Mouse (Mus musculus) A20 (cell line): ENCODE data around the gene Pik3c2g.

ENCODE experiments used
- DNase-seq: peaks from one replicate; pipeline ENCODE4 v3.0.0-alpha.2; 2011; ENCODE audit warnings: low read depth, low spot score

The Pik3c2g gene

GRCm38 (mm10) chr6:139841272-139841671 lies 254.3 kb downstream of the Pik3c2g start:
- DNase-seq = no peak

DNA sequence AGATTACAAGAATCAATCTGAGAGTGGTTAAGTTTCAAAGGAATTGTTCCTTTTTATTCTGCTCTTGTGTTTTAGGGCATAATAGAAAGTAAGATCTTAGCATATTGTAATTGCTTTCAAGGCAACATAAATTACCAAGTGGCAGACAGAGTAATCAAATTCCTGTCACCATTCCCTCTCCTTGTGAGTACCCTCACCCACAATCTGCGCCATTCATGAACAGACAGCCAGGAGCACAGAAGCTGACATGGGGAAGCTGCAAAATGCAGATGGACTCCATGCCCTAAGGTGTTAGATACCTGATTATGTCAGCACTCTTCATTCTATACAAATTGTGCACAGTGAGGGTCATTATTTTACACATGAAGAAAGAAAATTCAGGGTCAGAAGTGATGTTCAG lies 255.6 kb downstream of the Pik3c2g start:
- no peak for DNase-seq

GRCm38 (mm10) chr6:139843531-139843930 lies 256.5 kb downstream of the Pik3c2g start:
- DNase-seq = no peak

- DNase-seq = no peak
Measured at GRCm38 (mm10) chr6:139846889-139847544, 260.0 kb downstream of the Pik3c2g start.

DNA sequence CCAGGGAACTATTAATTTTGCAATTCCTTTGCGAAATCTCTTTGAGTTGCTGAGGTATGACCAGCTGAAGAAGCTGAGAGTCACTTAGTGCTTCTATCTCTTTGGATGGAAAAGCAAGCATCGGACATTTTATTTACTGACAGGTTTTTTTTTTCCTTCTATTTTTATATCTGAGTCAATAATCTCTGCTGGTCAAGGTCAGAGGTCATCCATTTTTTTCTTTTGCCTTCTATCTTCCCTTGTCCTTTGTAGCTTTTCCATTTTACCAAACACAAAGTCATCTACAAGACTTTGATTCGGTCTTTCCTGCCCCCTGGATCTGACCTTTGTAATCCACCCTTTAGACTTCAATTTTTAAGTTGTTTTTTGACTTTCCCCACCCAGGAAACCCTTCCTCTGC lies 262.9 kb downstream of the Pik3c2g start:
- no peak for DNase-seq

- no peak for DNase-seq
Measured at GRCm38 (mm10) chr6:139851705-139852603, 264.9 kb downstream of the Pik3c2g start.

- no peak for DNase-seq
Measured at GRCm38 (mm10) chr6:139852836-139853235, 265.8 kb downstream of the Pik3c2g start.

DNA sequence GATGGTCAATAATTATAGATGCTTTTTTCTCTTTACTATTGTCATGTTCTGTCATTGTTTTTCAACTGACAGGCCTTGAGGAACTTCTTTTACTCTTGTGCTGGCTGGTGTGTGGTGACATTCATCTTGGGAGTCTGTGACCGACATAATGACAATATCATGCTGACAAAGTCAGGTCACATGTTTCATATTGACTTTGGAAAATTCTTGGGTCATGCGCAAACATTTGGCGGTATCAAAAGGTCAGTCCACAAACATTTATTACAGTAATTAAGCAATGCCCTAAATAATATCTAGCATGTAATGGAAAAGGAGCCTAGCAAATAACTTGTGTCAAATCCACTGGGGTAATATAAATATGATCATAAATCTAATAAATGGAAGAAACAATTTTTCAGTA lies 273.1 kb downstream of the Pik3c2g start:
- DNase-seq = no peak

- no peak for DNase-seq
Measured at GRCm38 (mm10) chr6:139861534-139861933, 274.5 kb downstream of the Pik3c2g start.

DNA sequence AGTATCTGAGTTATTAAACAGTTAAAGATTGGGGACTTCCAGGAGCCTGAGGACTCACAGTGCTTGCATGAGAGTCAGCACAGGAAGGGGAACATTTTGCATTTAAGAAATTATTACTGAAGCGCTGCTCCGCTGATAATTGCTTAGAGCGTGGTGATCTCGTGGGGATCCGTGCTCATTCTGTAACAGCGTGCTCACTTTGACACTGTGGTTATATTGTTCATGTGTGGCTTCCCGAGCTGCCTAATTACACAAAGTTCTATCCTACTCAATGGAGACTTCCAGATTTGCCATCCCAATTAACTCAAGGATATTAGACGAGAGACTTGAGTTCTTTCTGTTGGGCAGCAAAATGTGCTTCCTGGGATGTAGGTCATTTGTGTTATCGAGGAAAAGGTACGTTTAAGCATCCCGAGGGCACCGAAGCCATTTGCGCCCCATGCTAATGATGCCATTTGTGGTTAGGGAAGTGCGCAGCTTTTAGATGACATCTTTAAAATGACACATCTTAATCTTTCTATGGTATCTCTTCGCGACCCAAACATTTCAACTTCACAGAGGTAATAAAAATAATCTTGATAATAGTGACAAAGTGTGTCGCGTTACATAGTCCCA lies 278.1 kb downstream of the Pik3c2g start:
- DNase-seq = no peak

- DNase-seq = no peak
Measured at GRCm38 (mm10) chr6:139874418-139875176, 287.6 kb downstream of the Pik3c2g start.

DNA sequence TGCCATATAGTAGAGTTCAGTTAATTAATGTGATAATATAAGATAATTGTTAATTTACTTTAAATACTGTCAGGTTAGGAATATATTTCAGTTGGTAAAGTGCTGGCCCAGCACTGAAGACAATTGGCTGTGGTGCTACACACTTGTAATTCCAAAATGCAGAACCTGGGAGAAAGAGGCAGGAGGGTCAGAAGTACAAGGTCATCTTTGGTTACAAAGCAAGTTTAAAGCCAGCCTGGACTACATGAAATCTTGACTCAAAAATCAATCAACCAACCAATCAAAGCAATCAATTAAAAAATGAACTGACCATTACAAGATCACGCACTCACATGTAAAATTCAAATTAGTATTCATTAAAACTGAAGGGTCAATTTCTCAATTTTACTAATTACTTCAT lies 289.7 kb downstream of the Pik3c2g start:
- no peak for DNase-seq

DNA sequence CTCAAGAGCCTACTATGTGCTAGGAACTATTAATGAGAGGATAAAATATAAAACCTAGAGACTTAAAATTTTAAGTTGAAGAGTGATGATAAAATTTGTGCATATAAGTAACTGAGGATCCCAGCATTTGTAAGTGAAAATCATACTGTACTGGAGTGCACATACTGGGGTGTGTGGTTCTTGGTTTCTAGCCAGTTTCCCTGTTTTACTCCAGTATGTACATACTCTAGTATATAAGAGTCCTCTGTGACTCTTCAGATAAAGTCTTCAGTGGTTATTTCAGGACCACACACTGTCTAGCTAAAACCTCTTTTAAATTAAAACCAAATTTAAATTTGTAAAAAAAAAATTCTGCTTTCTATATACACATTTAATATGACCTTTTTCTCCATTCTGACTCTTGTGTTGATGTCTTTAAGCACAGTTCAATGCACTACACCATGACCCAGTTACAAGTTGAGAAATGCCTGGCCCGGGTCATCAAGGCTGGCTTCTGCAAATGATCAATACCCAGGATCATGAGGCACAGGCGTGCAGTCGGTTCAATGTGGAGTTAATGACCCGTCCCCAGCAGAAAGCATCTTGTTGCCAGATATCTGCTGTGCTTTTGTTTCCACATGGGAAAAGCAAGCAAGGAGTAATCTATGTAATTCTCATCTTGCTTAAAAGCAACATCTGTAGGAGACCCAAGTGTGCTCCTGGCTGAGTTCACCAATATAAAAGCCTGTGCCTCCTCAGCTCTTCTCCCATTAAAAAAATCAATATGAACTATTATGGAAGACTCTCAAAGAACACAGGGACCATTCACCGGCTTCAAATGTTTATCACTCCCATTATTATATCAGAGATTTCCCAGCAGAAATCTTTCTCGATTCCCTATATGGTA lies 290.7 kb downstream of the Pik3c2g start:
- no peak for DNase-seq

GRCm38 (mm10) chr6:139878362-139878696 lies 291.3 kb downstream of the Pik3c2g start:
- no peak for DNase-seq

GRCm38 (mm10) chr6:139882076-139882475 lies 295.1 kb downstream of the Pik3c2g start:
- no peak for DNase-seq

DNA sequence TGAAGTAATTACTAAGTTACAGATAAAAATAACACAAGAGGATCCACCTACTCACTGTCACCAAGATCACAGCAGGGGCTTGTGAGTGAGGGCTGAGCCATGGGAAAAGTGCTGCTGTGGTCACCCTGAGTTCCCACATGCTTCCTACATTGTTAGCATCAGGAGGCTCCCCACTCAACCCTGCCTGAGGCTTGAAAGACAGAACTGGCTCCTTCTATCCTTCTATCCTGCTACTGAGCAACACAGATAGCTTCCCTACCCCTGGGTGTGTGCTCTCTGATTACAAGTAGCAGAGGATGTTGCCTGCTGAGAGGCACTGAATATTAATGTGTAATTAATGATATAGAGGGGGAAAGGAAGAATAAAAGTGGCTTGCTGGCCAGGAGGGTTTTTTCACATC lies 300.2 kb downstream of the Pik3c2g start:
- DNase-seq = no peak

DNA sequence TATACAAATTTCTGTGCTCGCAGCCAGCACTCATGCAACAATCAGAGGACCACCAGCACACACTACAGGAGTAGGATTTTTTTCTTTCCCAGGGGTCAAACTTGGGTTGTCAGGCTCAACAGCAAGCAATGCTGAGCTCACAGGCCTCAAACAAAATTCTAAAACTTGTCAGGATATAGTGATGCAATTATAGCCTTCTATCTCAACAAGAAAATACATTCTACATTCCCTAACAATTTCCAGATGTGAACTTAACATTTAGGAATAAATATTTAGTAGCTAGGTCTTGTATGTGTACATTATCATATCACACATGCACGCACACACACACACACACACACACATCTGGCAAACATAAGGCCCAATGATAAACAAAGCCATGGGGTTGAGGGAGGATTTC lies 308.6 kb downstream of the Pik3c2g start:
- DNase-seq = no peak

DNA sequence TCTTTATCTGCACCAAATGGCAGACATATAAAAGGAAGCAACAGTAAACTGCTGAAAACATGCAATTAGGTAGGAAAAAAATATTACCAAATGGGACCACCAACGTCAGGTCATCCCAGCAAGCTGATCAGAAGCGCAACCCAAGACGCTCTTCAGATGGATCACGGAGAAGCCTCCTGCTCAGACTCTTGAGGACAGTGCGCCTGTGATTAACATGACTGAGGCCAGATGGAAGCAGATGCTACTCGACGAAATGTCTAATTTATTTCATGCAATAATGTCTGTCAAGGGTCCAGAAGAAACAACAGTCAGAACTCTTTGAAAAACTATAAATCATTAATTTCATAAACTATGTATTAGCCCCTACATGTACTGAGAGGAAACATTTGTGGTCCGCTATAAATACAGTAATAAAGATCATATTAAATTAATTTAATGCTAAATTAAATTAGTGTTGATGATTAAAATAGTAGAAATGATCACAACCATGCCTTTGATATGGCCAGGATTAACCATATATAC lies 312.7 kb downstream of the Pik3c2g start:
- DNase-seq = no peak

DNA sequence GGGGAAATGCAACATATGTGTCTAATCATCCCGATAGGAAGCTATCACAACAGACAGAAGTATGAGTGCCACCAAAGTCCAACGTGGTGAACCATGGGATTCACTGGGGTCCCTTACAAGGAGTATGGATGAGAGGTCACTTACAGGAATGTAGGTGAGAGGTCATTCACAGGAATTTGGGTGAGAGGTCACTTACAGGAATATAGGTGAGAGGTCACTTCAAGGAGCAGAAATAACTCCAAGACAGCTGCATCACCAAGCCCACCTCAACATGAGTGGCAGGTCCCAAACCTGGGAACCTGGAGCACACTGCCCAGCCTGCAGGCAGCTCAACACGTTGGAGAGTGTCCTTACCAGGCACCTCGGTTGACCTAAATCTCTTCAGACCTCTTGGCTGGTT lies 314.8 kb downstream of the Pik3c2g start:
- DNase-seq = no peak

- DNase-seq = no peak
Measured at GRCm38 (mm10) chr6:139907138-139907537, 320.1 kb downstream of the Pik3c2g start.
